Mouse (Mus musculus): Measurements from ENCODE around the gene Lyve1. TPM values are rescaled to one million over a fixed set of nuclear protein-coding genes. Genes with fewer than 3 reads are reported as not detected.
A peak's percentile ranks its signal among the peaks of the same experiment; 100 is the strongest.

The Lyve1 gene
- polyA plus RNA-seq, 1 experiment from 2014 or later, result 2.8 TPM

DNA sequence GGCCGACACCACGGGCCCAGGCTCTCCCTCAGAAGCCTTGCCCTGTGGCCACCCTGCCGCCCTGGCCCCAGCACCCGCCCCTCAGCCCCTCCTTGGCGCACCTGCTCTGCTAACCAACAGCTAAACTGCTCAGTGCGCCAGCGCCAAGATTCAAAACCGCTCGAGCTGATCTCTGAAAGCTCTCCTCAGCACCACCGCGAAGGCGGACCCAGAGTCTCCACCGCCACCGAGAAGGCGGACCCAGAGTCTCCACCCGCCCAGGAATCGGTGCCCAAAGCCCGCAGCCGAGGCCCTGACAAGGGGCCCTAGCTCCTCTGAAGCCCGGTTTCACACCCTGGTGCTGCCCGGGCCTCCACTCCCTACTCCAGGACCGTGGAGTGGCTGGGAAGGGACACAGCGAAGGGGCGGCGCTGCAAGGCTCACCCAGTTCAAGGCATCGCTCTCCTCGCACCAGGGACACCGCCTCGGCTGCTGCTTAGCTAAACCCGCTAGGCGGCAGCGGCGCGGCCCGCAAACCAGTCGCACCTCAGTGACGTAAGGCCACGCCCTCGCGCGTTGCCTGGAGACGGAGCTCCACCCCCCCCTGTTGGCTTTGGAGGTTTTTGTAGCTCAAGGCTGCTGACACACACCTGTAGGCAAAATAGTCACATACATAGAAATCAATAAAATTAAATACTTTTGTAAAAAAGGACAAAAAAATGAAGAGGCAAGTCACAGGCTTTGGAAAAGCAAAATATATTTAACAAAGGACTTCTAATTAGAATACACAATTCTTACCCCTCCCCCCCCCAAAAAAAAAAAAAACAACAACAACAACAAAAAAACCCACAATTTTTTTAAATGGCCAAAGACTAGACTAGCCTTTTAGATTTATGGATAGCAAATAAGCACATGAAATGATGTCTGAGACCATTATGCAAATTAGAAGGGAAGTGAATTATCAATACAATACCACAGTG lies 18.8 kb downstream of the Lyve1 start, which contains the start of gene Rnf141:
Gene Rnf141 (minus strand): TSS at position 542 of the 959 bp plus-strand sequence.
- Histone ChIP-seq H3K9ac (ENCODE audit: low read length) (peak within 1 kb of the TSS; percentile 84), H3K27ac (ENCODE audit: low read depth, low read length) (peak within 1 kb of the TSS; percentile 39), H3K4me1 (replicated peaks; ENCODE audit: control insufficient read depth, insufficient read depth, low read length) (peaks cover 4% of the 10 kb centered on the region; the same call in 1 of the 2 replicates), H3K36me3 (ENCODE audit: control insufficient read depth, insufficient read depth, low read length) (no peaks in the 10 kb centered on the region), H3K9me3 (ENCODE audit: control insufficient read depth, low read length) (no peaks in the 10 kb centered on the region), H3K27me3 (ENCODE audit: control insufficient read depth, insufficient read depth, low read length) (no peaks in the 10 kb centered on the region), H3K4me2 (ENCODE audit: low read depth, low read length, severe bottlenecking) (peak within 1 kb of the TSS; percentile 70), H3K4me3 (ENCODE audit: low read depth, low read length) (peak within 1 kb of the TSS; percentile 61)
- under 1% methylated on average over 42 of the region's 42 CpGs for WGBS
- ATAC-seq (replicated peaks; ENCODE audit: low FRiP score), result peak; percentile 93
- peak; percentile 95 for DNase-seq (ENCODE audit: low spot score)

DNA sequence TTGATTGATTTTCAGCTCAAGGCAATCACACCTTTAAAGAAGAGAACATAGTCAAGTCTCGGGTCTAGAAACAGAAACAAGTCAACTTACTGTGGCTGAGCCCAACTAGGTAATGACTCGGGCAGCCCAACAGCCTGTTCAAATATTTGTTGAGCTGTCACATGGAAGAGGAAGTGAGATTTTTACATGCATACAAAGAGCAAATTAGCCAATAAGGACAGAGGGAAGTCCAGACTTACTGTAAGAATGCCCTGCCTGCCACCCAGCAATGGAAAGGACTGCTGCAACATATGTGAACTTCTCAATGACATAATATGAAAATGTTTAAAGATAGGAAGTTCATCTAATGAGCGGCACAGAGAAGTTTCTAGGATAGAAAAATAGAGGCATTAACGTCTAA lies 22.7 kb downstream of the Lyve1 start:
- 93% methylated on average over 4 of the region's 4 CpGs for WGBS
- no peak overlapping the region for H3K9ac ChIP-seq (ENCODE audit: low read length)

DNA sequence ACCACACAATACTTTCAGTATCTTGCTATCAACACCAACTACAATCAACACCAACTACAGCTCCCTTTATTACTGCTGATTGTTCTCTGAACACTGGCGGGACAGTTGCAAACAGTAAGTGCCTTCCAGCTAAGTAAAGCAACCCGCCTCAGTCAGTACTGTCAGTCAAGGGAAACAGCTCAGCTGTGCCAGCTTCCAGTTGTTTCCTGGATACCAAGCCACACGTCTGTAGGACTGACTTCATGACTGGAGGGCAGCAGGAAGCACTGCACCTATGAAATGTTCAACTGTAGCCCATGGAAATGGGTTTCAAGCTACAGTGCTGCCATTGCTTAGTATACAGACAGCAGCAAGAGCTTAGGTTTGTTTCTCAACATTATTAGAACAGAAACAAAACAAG lies 28.5 kb downstream of the Lyve1 start:
- Histone ChIP-seq H3K4me3 (ENCODE audit: low read depth, low read length) (no peak overlapping the region), H3K9me3 (ENCODE audit: control insufficient read depth, low read length) (no peaks in the 10 kb centered on the region), H3K27ac (ENCODE audit: low read depth, low read length) (no peak overlapping the region), H3K9ac (ENCODE audit: low read length) (no peak overlapping the region), H3K27me3 (ENCODE audit: control insufficient read depth, insufficient read depth, low read length) (no peaks in the 10 kb centered on the region), H3K36me3 (ENCODE audit: control insufficient read depth, insufficient read depth, low read length) (no peaks in the 10 kb centered on the region), H3K4me1 (replicated peaks; ENCODE audit: control insufficient read depth, insufficient read depth, low read length) (no peaks in the 10 kb centered on the region), H3K4me2 (ENCODE audit: low read depth, low read length, severe bottlenecking) (no peak overlapping the region)
- 71% methylated on average over 3 of the region's 3 CpGs for WGBS
- DNase-seq (ENCODE audit: low spot score), result no peak
- ATAC-seq (replicated peaks; ENCODE audit: low FRiP score), result no peak

More for the DNA sequence above, 22.7 kb downstream of the Lyve1 start:
- ATAC-seq (replicated peaks; ENCODE audit: low FRiP score), result no peak
- Histone ChIP-seq H3K27ac (ENCODE audit: low read depth, low read length) (no peak overlapping the region), H3K4me2 (ENCODE audit: low read depth, low read length, severe bottlenecking) (no peak overlapping the region), H3K9me3 (ENCODE audit: control insufficient read depth, low read length) (no peaks in the 10 kb centered on the region), H3K36me3 (ENCODE audit: control insufficient read depth, insufficient read depth, low read length) (no peaks in the 10 kb centered on the region), H3K4me3 (ENCODE audit: low read depth, low read length) (no peak overlapping the region), H3K4me1 (replicated peaks; ENCODE audit: control insufficient read depth, insufficient read depth, low read length) (peaks cover 4% of the 10 kb centered on the region; the same call in 1 of the 2 replicates), H3K27me3 (ENCODE audit: control insufficient read depth, insufficient read depth, low read length) (no peaks in the 10 kb centered on the region)
- DNase-seq (ENCODE audit: low spot score), result no peak

DNA sequence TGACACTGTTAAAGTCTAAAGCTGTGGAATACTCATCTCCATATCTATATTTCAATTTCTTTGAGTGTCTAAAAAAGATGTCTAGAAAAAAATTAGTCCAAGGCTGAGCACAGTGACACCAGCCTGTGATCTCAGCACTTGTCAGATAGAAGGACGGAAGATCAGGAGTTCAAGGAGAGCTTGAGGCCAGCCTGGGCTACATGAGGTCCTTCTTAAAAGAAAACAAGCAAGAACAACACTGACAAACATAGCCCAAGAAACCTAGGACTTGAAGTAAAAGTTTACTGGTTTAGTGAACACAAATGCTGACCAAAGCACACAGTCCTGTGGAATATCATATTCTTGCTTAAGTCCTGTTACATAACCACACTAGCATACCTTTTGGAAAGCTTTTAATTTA lies 29.0 kb downstream of the Lyve1 start:
- Histone ChIP-seq H3K4me3 (ENCODE audit: low read depth, low read length) (no peak overlapping the region), H3K4me1 (replicated peaks; ENCODE audit: control insufficient read depth, insufficient read depth, low read length) (no peaks in the 10 kb centered on the region), H3K36me3 (ENCODE audit: control insufficient read depth, insufficient read depth, low read length) (no peaks in the 10 kb centered on the region), H3K27ac (ENCODE audit: low read depth, low read length) (no peak overlapping the region), H3K4me2 (ENCODE audit: low read depth, low read length, severe bottlenecking) (no peak overlapping the region), H3K9me3 (ENCODE audit: control insufficient read depth, low read length) (no peaks in the 10 kb centered on the region), H3K27me3 (ENCODE audit: control insufficient read depth, insufficient read depth, low read length) (no peaks in the 10 kb centered on the region), H3K9ac (ENCODE audit: low read length) (no peak overlapping the region)
- 100% methylated on average over 1 of the region's 1 CpGs for WGBS
- DNase-seq (ENCODE audit: low spot score), result no peak
- ATAC-seq (replicated peaks; ENCODE audit: low FRiP score), result no peak

DNA sequence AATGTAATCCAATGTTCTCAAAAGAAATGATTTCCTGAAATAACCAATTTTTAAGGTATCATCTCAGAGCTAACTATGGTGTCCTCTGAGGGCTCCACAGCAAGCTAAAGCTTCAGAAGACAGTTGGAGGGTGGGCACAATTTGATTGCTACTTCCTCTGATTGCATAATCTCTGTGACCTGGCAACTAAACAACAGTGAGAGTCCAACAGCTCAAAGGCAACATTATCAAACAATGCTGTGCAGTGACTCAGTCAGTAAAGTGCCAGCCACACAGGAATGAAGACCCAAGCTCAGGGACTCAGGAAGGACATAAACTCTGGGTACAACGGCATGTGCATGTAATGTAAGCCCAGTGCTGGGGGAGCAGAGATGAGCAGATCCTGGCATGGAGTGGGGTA lies 30.0 kb downstream of the Lyve1 start:
- DNase-seq (ENCODE audit: low spot score), result no peak
- Histone ChIP-seq H3K36me3 (ENCODE audit: control insufficient read depth, insufficient read depth, low read length) (no peaks in the 10 kb centered on the region), H3K4me2 (ENCODE audit: low read depth, low read length, severe bottlenecking) (no peak overlapping the region), H3K27me3 (ENCODE audit: control insufficient read depth, insufficient read depth, low read length) (no peaks in the 10 kb centered on the region), H3K4me1 (replicated peaks; ENCODE audit: control insufficient read depth, insufficient read depth, low read length) (no peaks in the 10 kb centered on the region), H3K4me3 (ENCODE audit: low read depth, low read length) (no peak overlapping the region), H3K9me3 (ENCODE audit: control insufficient read depth, low read length) (no peaks in the 10 kb centered on the region), H3K9ac (ENCODE audit: low read length) (no peak overlapping the region), H3K27ac (ENCODE audit: low read depth, low read length) (no peak overlapping the region)
- 83% methylated on average over 1 of the region's 1 CpGs for WGBS
- no peak for ATAC-seq (replicated peaks; ENCODE audit: low FRiP score)

DNA sequence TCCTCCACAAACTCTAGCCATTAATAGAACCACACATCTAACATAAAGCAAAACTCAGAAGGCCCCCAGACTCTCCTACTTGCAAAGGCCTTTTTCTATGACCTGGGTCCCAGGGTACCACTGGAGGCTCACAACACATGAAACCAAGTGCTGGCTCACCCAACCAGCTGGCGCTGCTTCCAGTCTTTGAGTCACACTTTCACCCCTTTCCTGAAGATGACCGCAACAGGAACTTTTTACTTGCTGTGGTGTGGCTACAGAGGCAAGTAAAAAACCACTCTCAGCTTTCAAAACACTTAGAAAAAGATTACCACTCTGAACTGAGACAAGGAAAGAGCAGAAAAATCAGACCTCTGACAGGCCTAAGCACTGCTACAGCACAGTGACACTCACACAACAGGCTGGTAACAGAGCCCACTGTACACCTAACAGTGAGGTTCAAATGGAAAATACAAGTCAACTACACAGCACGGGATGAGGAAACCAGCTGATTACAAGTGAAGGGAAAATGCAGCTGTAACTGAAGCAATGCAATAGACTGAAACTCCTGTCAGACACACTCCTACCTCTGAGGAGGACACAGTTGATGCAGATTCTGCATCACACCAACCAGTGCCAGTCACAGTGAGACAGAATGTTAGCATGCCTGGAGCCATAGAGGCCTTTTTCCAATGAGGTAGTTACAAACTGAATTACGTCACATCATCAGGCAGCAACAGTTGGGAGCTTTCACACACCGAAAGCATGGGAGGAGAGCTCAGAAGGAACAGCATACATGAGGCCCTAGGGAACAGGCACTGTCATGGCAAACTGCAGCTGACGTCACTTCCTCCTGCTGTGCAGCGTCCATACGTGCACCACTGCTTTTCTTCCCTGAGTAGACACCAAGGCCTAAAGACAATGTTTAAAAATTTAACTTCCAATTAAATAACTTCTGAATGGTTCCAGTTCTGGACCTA lies 38.8 kb downstream of the Lyve1 start:
- ATAC-seq (replicated peaks; ENCODE audit: low FRiP score) (no peak), DNase-seq (ENCODE audit: low spot score) (no peak)
- H3K4me3 ChIP-seq (ENCODE audit: low read depth, low read length), result no peak overlapping the region
- no peaks in the 10 kb centered on the region for H3K9me3 ChIP-seq (ENCODE audit: control insufficient read depth, low read length)
- WGBS, result 91% methylated on average over 8 of the region's 8 CpGs
- H3K27ac ChIP-seq (ENCODE audit: low read depth, low read length), result no peak overlapping the region
- peaks cover 3% of the 10 kb centered on the region for H3K36me3 ChIP-seq (ENCODE audit: control insufficient read depth, insufficient read depth, low read length)
- no peaks in the 10 kb centered on the region for H3K4me1 ChIP-seq (replicated peaks; ENCODE audit: control insufficient read depth, insufficient read depth, low read length)
- no peaks in the 10 kb centered on the region for H3K27me3 ChIP-seq (ENCODE audit: control insufficient read depth, insufficient read depth, low read length)
- H3K4me2 ChIP-seq (ENCODE audit: low read depth, low read length, severe bottlenecking), result no peak overlapping the region
- no peak overlapping the region for H3K9ac ChIP-seq (ENCODE audit: low read length)

DNA sequence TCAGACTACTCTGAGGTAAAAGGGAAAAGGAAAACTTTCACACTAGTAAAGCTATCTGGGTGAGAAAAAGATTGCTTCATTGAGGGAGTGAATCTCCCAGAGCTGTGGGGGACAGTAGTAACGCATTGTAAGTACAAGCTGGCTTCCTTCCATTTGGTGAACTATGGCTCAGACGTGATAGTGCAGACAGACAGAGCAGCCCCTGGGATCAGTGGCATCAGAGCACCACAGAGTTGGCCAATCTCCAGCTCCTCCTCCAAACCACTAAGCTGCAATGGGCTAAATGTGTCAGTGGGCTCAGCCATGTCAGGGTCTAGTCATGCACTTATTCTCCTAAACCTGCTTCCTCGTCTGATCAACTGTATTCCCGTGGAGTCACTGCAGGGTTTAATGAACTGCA lies 39.4 kb downstream of the Lyve1 start:
- Histone ChIP-seq H3K27me3 (ENCODE audit: control insufficient read depth, insufficient read depth, low read length) (no peaks in the 10 kb centered on the region), H3K4me1 (replicated peaks; ENCODE audit: control insufficient read depth, insufficient read depth, low read length) (no peaks in the 10 kb centered on the region), H3K4me3 (ENCODE audit: low read depth, low read length) (no peak overlapping the region), H3K36me3 (ENCODE audit: control insufficient read depth, insufficient read depth, low read length) (peaks cover 3% of the 10 kb centered on the region), H3K9ac (ENCODE audit: low read length) (no peak overlapping the region), H3K27ac (ENCODE audit: low read depth, low read length) (no peak overlapping the region), H3K9me3 (ENCODE audit: control insufficient read depth, low read length) (no peaks in the 10 kb centered on the region), H3K4me2 (ENCODE audit: low read depth, low read length, severe bottlenecking) (no peak overlapping the region)
- ATAC-seq (replicated peaks; ENCODE audit: low FRiP score), result no peak
- 90% methylated on average over 4 of the region's 4 CpGs for WGBS
- no peak for DNase-seq (ENCODE audit: low spot score)

DNA sequence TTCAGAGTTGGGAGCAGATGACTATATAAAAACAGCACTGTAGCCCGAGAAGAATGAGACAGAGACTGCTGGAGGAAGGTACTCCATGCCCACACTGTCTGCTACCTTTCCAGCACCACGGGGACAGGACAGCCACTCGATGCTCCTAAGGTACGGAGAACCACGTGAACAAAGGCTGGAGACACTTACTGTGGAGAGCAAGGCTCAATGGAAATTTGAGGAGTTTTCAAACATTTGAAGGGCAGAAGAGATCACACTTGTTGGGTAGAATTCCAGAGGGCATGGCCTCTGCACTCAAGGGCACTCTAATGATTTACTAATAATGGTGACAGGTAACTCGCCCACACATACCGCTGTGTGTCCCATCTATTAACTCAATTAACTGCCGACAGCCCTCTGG lies 40.0 kb downstream of the Lyve1 start:
- DNase-seq (ENCODE audit: low spot score) (no peak), ATAC-seq (replicated peaks; ENCODE audit: low FRiP score) (no peak)
- Histone ChIP-seq H3K4me1 (replicated peaks; ENCODE audit: control insufficient read depth, insufficient read depth, low read length) (no peaks in the 10 kb centered on the region), H3K9ac (ENCODE audit: low read length) (no peak overlapping the region), H3K4me3 (ENCODE audit: low read depth, low read length) (no peak overlapping the region), H3K27ac (ENCODE audit: low read depth, low read length) (no peak overlapping the region), H3K9me3 (ENCODE audit: control insufficient read depth, low read length) (no peaks in the 10 kb centered on the region), H3K4me2 (ENCODE audit: low read depth, low read length, severe bottlenecking) (no peak overlapping the region), H3K27me3 (ENCODE audit: control insufficient read depth, insufficient read depth, low read length) (no peaks in the 10 kb centered on the region), H3K36me3 (ENCODE audit: control insufficient read depth, insufficient read depth, low read length) (peaks cover 3% of the 10 kb centered on the region)
- WGBS, result 87% methylated on average over 8 of the region's 8 CpGs
